Mouse (Mus musculus): Measurements from ENCODE around the gene Pim1.
A peak's percentile ranks its signal among the peaks of the same experiment; 100 is the strongest.
"Not testable (repeated sequence)": the region's sequence is repeated elsewhere in the genome, so short reads cannot be mapped to it uniquely, and the experiment has no call there.

The Pim1 gene

GRCm38 (mm10) chr17:29492269-29493191 is 2.0 kb downstream of the Pim1 start:
- DNase-seq (ENCODE audit: low read depth in 2 of 2, low spot score in 2 of 2) = peak; percentile 76 to 84

GRCm38 (mm10) chr17:29493461-29493980 is 3.0 kb downstream of the Pim1 start:
- no peak for DNase-seq (ENCODE audit: low read depth in 2 of 2, low spot score in 2 of 2)

- peak; percentile 54 to 58 for DNase-seq (ENCODE audit: low read depth in 2 of 2, low spot score in 2 of 2)
Measured at GRCm38 (mm10) chr17:29494062-29494731, 3.6 kb downstream of the Pim1 start.

- DNase-seq (ENCODE audit: low read depth in 2 of 2, low spot score in 2 of 2) = no peak
Measured at GRCm38 (mm10) chr17:29494732-29495076, 4.2 kb downstream of the Pim1 start.

GRCm38 (mm10) chr17:29496211-29497070 is 5.9 kb downstream of the Pim1 start:
- DNase-seq (ENCODE audit: low read depth in 2 of 2, low spot score in 2 of 2) = no peak

GRCm38 (mm10) chr17:29497071-29497354 is 6.5 kb downstream of the Pim1 start:
- no peak for DNase-seq (ENCODE audit: low read depth in 2 of 2, low spot score in 2 of 2)

GRCm38 (mm10) chr17:29497481-29497880 is 6.9 kb downstream of the Pim1 start:
- not testable (repeated sequence) for DNase-seq (ENCODE audit: low read depth in 2 of 2, low spot score in 2 of 2)

- no peak for DNase-seq (ENCODE audit: low read depth in 2 of 2, low spot score in 2 of 2)
Measured at GRCm38 (mm10) chr17:29498028-29498427, 7.5 kb downstream of the Pim1 start.

- DNase-seq (ENCODE audit: low read depth in 2 of 2, low spot score in 2 of 2) = not testable (repeated sequence)
Measured at GRCm38 (mm10) chr17:29498952-29499351, 8.4 kb downstream of the Pim1 start.

- DNase-seq (ENCODE audit: low read depth in 2 of 2, low spot score in 2 of 2) = no peak
Measured at GRCm38 (mm10) chr17:29499511-29499910, 9.0 kb downstream of the Pim1 start.

GRCm38 (mm10) chr17:29500243-29500740 is 9.7 kb downstream of the Pim1 start:
- DNase-seq (ENCODE audit: low read depth in 2 of 2, low spot score in 2 of 2) = no peak

- DNase-seq (ENCODE audit: low read depth in 2 of 2, low spot score in 2 of 2) = no peak
Measured at GRCm38 (mm10) chr17:29500802-29501469, 10.4 kb downstream of the Pim1 start.

GRCm38 (mm10) chr17:29502005-29502668 is 11.6 kb downstream of the Pim1 start:
- no peak for DNase-seq (ENCODE audit: low read depth in 2 of 2, low spot score in 2 of 2)

- no peak for DNase-seq (ENCODE audit: low read depth in 2 of 2, low spot score in 2 of 2)
Measured at GRCm38 (mm10) chr17:29502669-29503665, 12.4 kb downstream of the Pim1 start.

- DNase-seq (ENCODE audit: low read depth in 2 of 2, low spot score in 2 of 2) = no peak
Measured at GRCm38 (mm10) chr17:29503700-29504099, 13.1 kb downstream of the Pim1 start.

- DNase-seq (ENCODE audit: low read depth in 2 of 2, low spot score in 2 of 2) = no peak
Measured at GRCm38 (mm10) chr17:29508927-29509608, 18.5 kb downstream of the Pim1 start.

GRCm38 (mm10) chr17:29510691-29511090 is 20.1 kb downstream of the Pim1 start:
- DNase-seq (ENCODE audit: low read depth in 2 of 2, low spot score in 2 of 2) = no peak

- peak; percentile 49 for DNase-seq (ENCODE audit: low read depth in 2 of 2, low spot score in 2 of 2)
Measured at GRCm38 (mm10) chr17:29513044-29513730, 22.6 kb downstream of the Pim1 start.

Data from CD8-positive naive resting alpha-beta T cell, adult 2 months (primary cell).